Mouse (Mus musculus) T-helper 2 cell (primary cell): ENCODE measurements around the gene Fndc4.

Experiments used
- in situ Hi-C: fragments of 300-600 bp; cut with MboI, MseI; formaldehyde crosslinking; loops from one replicate; pipeline ENCODE4 v1.15.1; 2025; ENCODE audit warnings: high pct_unique_total_duplicates

The Fndc4 gene

DNA sequence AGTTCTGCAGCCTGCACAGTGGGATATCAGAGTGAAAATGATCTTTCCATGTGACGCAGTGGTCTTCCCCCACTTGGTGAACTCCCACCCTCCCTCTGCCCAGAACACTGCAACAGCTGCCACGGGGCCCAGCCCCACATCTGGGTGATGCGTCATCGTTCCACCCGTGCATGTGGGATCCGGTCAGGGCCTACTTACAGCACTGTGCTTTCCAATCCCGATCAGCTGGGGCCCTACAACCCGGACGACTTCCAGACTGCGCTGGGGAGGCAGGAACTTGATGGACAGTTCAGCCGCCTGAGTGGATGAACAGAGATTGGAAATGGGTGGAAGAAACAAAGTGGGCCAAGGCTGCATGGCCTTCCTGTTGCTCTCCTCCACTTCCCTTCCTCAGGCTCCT, 38.3 kb downstream of the Fndc4 start:
- in situ Hi-C loops, result no loop called here

DNA sequence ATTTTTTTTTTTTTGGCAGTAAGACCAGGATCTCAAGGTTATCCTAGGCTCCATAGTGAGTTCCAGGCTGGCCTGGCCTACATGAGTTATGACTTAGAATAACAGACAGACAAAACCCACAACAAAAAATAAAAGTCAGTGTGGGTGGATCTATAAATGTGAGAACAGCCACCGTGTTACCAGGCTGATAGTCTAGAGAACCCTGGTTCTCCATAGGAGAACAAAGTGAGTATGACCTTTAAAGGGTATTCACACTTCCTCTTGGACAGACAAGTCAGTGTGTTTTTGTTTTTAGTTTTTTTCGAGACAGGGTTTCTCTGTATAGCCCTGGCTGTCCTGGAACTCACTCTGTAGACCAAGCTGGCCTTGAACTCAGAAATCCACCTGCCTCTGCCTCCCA, 39.9 kb downstream of the Fndc4 start:
- in situ Hi-C loops, result no loop called here

DNA sequence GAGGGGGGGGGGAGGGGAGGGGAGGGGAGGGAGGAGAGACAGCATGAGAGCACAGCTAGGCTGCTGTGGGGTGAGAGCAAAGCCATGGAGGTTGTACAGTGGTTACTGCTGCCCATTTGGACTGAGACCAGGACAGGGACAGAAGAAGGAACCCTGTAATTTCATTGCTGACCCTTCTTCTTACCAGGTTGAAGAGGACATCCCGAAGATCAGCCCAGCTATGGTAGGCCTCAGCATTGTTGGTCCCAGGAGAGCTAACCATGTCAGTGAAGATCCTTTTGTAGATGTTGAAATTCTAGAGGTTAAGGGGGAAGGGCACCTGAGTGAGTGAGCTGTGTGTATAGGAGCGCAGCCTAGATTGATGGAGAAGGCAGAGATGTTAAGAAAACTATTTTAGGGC, 40.5 kb downstream of the Fndc4 start:
- in situ Hi-C loops, result no loop called here

DNA sequence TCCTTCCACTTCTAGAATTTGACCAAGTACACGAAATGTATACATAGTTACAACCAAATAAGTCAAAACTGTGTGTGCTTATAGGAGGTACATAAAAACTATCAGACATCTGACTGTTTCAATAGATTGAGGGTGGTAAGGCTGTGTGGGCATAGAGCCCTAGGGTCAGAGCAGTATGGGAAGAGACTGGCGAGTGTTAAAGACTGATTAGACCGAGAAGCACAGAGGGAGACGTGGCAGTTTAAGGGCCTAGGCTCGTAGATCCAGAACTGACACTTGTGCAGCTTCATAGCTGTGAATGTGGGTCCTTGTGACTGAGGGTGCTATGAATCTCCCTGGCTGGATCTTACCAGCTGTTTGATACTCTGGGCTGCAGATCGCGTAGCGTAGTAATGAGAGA, 41.0 kb downstream of the Fndc4 start:
- in situ Hi-C loops, result no loop called here

DNA sequence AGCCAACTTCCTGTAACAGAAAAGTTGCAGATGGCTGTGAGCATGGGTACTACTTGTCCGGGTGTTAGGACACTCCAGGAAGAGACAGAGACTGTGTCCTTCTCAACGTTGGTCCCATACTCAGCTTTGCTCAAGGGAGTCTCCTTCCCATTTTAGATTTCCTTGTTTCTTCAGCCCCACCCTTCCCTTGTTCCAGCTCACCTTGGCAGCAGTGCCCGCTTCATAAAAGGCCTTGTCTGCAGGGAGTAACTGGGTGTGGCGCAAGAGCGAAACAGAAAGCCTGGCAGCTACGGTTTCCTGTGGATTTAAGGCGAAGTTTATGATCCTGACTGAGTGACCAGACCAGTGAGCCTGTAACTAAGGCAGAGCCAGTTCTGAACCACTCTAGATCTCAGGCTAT, 41.4 kb downstream of the Fndc4 start:
- in situ Hi-C loops, result no loop called here

DNA sequence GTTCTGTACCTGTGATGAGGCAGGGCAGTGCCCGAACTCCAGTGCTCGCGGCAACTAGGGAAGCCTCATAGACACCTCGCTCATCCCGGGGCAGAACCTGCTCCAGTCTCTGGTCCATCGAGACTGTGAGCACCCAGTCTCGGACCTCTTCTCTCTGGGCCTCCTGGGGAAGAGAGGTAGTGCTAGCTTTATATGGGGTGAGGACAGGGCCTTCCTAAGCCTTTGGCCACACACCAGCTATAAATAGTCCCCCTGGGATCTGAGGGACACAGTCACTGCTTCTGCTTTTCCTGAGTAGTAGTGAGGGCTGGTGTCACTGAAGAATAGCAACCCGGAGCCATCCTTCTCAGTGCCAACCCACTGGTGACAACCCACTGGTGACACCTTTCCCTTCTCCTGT, 42.1 kb downstream of the Fndc4 start:
- in situ Hi-C loops, result no loop called here

DNA sequence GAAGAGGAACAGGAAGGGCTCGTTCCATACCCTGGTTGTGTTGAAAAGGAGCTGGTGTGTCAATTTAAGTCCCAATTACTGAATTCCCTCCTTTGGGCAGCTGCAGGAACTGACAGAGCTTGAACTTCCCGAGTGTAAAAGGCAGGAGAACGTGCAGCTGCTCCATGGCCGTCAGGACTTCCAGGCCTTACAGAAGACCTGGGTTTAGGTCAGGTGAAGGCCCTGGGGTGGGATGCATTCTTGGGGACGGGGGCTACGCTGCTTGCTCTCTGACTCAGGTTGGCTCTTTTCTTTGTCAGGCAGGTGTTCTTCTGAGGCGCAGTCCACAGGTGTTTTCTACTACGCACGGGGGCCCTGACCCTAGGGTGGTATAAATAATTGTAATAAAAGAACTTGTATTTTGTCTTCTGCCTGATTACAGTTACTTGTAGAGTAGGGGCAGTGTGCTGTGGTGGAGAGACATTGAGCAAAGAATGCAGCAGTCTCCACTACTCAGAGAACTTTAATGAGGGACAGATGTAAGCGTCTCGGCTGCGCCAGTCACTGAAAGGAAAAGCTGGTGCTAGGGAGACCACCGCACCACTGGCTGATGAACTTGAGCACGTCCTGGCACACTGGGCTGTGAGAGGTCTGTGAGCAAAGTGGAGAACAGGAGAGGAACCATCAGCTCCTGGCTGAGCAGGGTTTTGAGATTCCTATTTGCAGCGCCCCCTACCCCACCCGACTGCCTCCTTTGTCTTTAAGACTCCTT, 42.9 kb downstream of the Fndc4 start:
- in situ Hi-C loops, result no loop called here

DNA sequence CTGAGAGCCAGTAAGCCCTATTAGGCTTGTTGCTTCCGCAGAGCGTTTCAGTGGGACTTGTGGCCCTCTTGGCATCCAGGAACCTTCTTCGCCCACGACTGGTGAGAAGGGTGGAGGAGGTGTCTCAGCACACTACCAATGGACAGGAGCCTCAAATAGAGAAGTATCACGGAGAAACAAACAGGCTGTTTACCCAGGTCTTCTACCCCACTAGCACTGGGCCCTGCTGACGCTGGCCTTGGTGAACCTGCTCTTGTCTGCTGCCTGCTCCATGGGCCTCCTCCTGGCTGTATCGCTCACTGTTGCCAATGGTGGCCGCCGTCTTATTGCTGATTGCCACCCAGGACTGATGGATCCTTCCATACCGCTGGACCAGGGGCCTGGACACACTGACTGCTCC, 43.7 kb downstream of the Fndc4 start:
- in situ Hi-C loops, result no loop called here

DNA sequence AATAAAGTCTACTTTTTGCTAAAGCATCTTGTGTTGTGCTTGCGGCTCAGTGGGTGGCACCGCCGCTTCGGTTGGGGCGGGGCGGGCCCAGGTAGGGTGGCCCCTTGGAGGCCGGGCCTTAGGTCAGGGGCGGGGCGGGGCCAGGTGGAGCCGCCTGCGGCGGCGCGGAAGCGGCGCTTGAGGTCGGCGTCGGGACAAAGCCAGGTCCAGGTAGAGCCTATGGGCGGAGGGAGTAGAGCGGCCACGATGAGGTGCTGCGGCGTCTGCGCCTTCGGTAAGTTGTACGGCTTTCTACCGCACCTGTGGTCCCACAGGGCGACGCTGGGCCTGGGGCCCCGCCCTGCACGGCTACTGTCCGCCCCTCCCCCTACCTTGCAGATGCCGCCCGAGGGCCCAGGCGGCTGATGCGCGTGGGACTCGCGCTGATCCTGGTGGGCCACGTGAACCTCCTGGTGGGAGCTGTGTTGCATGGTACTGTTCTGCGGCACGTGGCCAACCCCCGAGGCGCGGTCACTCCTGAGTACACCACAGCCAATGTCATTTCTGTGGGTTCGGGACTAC, 44.3 kb downstream of the Fndc4 start, which contains the start of gene Krtcap3:
Gene Krtcap3, plus strand, starts transcription at position 151 of the 561 bp plus-strand sequence.
- in situ Hi-C loops, result no loop called here

DNA sequence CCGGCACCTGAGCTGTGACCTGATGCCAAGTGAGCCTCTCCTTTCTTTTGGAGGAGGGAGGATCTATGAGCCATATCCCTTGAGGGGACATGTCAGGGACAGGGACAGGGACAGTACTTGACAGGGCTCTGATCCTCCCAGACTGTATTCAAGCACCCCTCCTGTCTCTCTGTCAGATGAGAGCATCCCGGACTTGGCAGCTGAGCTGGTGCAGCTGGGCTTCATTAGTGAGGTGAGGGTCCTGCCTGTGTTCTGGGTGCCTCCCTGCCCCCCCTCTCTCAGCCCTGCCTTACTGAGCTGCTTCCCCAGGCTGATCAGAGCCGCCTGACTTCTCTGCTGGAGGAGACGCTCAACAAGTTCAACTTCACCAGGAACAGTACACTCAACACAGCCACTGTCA, 45.2 kb downstream of the Fndc4 start:
- in situ Hi-C loops, result no loop called here
